Mouse (Mus musculus) lung, adult 2 months (tissue): ENCODE results near the gene Pycr1. TPM values are rescaled to one million over a fixed set of nuclear protein-coding genes. Genes with fewer than 3 reads are reported as not detected.
A peak's percentile ranks its signal among the peaks of the same experiment; 100 is the strongest.

Source experiments
- DNase-seq: peaks from one replicate; pipeline ENCODE4 v3.0.0; 2022
- H3K4me1 ChIP-seq: fragments of 200-500 bp; 2 replicates; pipeline ENCODE4 v1.6.1; 2011; ENCODE audit warnings: low read length; ENCODE audit not compliant: control insufficient read depth, insufficient read depth
- H3K4me3 ChIP-seq: fragments of 200-500 bp; replicated peaks from 2 replicates; pipeline ENCODE3; 2011; ENCODE audit warnings: low read depth, mild to moderate bottlenecking, control low read depth, low read length; ENCODE audit errors: extremely low read depth
- CTCF ChIP-seq: fragments of 200-500 bp; IDR thresholded peaks from 2 replicates; pipeline ENCODE4 v1.5.1; 2011; ENCODE audit warnings: mild to moderate bottlenecking, low read length, control low read depth; ENCODE audit not compliant: insufficient read depth
- POLR2A ChIP-seq: fragments of 200-500 bp; IDR thresholded peaks from 2 replicates; pipeline ENCODE4 v1.6.1; 2011; ENCODE audit warnings: low read depth, mild to moderate bottlenecking, control low read depth, low read length, borderline replicate concordance; ENCODE audit errors: extremely low read depth
- WGBS: fragments of 180-500 bp; shearing (Covaris S2); methylation state at CpG from one replicate; pipeline ENCODE4 v1.1.7; 2018; 5-methylcytosine and 5-hydroxymethylcytosine counted together
- polyA plus RNA-seq: library from polyadenylated mRNA; depleted of rRNA; stranded (reverse); fragments of >200 nt; gene quantifications from 2 replicates; pipeline ENCODE4 v1.2.3, GENCODE M21; 2012; rRNA removed

Pycr1 gene
- polyA plus RNA-seq, 1 experiment = 4.1 TPM

DNA sequence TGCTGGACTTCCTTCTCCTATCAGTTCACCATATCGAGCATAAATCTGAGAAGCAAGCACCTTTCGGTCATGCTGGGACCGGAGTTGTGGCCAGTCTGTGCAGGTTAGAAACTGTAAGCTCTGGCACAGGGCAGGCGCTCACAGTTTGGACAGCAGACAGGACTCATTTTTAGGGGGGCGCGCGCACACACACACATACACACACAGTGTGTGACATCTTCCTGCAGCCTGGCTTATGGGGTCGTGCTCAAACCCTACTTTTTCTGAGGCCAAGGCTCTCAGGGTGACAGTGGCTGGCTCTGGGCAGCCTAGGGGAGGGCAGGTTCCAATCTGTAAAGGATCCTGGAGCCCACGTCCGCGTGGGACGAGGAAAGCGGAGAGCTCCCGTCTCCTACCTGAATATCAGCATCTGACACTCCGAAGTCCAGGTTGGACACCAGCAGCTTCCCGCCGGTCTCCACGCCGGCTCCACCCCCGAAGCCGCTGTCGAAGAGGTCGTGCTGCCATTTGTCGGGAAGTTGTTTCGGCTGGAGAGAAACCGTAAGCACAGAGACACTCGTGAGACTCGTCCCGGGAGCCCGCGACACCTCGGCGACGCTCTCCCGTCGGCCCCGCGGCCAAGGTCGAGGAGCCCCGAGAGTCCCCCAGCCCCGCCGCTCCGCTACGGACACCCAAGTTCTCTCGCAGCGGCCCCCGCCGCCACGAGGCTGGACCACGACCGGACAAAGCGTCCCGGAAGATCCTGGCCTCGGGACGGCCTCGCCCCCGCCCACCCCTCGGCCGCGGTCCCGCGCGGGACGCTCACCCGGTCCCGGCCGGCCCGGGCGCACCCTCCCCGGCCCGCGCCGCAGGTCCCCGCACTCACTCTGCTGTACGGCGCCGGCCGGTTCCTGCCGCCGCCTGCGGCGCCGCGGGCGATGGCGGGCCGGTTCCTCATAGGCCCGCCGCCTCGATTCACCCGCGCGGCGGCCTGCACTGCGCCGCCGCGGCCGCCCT is 46.0 kb downstream of the Pycr1 start:
- Histone ChIP-seq H3K4me1 (peaks cover 12% of the 10 kb centered on the region), H3K4me3 (peak overlapping the region; percentile 61)
- WGBS = 4% methylated on average over 98 of the region's 99 CpGs
- DNase-seq = no peak
- no peak for TF ChIP-seq POLR2A
- no peak for TF ChIP-seq CTCF

DNA sequence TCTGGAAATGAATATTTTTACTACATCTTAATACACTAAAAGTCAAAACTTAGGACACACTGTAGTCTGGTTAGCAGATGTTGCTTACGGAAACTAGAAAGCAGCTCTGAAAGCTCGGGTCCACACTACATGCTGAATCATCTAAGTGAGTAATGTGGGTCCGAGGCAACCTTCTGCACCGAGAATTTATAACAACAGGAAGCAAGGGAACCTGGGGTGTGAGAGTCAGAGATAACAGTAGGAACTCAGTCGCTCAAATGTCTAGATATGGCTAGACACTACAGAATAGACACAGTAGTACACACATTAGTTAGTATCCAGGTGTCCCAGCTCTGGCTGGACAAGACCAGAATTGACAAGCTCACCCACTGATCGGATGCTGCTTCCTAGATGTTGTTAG is 55.0 kb downstream of the Pycr1 start:
- WGBS = 75% methylated on average over 6 of the region's 6 CpGs
- no peak for TF ChIP-seq POLR2A
- TF ChIP-seq CTCF = no peak

More for the DNA sequence above, 55.0 kb downstream of the Pycr1 start:
- H3K4me3 ChIP-seq = no peak overlapping the region
- DNase-seq = no peak
- no peaks in the 10 kb centered on the region for H3K4me1 ChIP-seq

Other genes starting within 250 kb of the Pycr1 start
- gene Nploc4, start 206.1 kb downstream of the Pycr1 start, polyA plus RNA-seq = 39.2 and 49.8 TPM in 2 replicates
- gene Tspan10, start 201.1 kb downstream of the Pycr1 start, polyA plus RNA-seq = 0.06 TPM in 1 of 2 replicates, not detected in the other
- gene Pde6g, start 190.3 kb downstream of the Pycr1 start, polyA plus RNA-seq = 0.45 and 0.57 TPM in 2 replicates
- 11.9 and 14.9 TPM in 2 replicates for gene Oxld1, start 185.7 kb downstream of the Pycr1 start, polyA plus RNA-seq
- gene Ccdc137, start 185.7 kb downstream of the Pycr1 start, polyA plus RNA-seq = 11.0 and 14.5 TPM in 2 replicates
- 15.6 and 17.3 TPM in 2 replicates for gene Arl16, start 176.2 kb downstream of the Pycr1 start, polyA plus RNA-seq
- 48.0 and 51.4 TPM in 2 replicates for gene Mrpl12, start 159.2 kb downstream of the Pycr1 start, polyA plus RNA-seq
- gene Slc25a10, start 151.9 kb downstream of the Pycr1 start, polyA plus RNA-seq = 157 and 174 TPM in 2 replicates
- 0.86 and 1.0 TPM in 2 replicates for gene Gcgr, start 113.1 kb downstream of the Pycr1 start, polyA plus RNA-seq
- gene Mcrip1, start 94.0 kb downstream of the Pycr1 start, polyA plus RNA-seq = 133 and 168 TPM in 2 replicates
- 3.3 TPM in 1 of 2 replicates, not detected in the other for gene Ppp1r27, start 92.6 kb downstream of the Pycr1 start, polyA plus RNA-seq
- gene P4hb, start 70.5 kb downstream of the Pycr1 start, polyA plus RNA-seq = 192 and 254 TPM in 2 replicates
- 890 and 923 TPM in 2 replicates for gene Arhgdia, start 62.1 kb downstream of the Pycr1 start, polyA plus RNA-seq
- 26.1 and 29.1 TPM in 2 replicates for gene Alyref, start 45.4 kb downstream of the Pycr1 start, polyA plus RNA-seq
- gene Anapc11, start 45.3 kb downstream of the Pycr1 start, polyA plus RNA-seq = 136 and 159 TPM in 2 replicates
- gene Npb, start 35.3 kb downstream of the Pycr1 start, polyA plus RNA-seq = 2.5 and 3.0 TPM in 2 replicates
- gene Pcyt2, start 25.8 kb downstream of the Pycr1 start, polyA plus RNA-seq = 217 and 238 TPM in 2 replicates
- gene Sirt7, start 18.5 kb downstream of the Pycr1 start, polyA plus RNA-seq = 75.2 and 84.1 TPM in 2 replicates
- 41.5 and 51.3 TPM in 2 replicates for gene Mafg, start 10.2 kb downstream of the Pycr1 start, polyA plus RNA-seq
- gene Myadml2, start 4.4 kb upstream of the Pycr1 start, polyA plus RNA-seq = 1.1 and 3.1 TPM in 2 replicates
- 15.5 and 20.6 TPM in 2 replicates for gene Notum, start 17.4 kb upstream of the Pycr1 start, polyA plus RNA-seq
- gene Aspscr1, start 29.2 kb upstream of the Pycr1 start, polyA plus RNA-seq = 86.9 and 95.8 TPM in 2 replicates
- gene Cenpx, start 70.0 kb upstream of the Pycr1 start, polyA plus RNA-seq = 68.0 and 69.1 TPM in 2 replicates
- gene Lrrc45, start 70.2 kb upstream of the Pycr1 start, polyA plus RNA-seq = 35.6 and 40.1 TPM in 2 replicates
- gene Rac3, start 77.7 kb upstream of the Pycr1 start, polyA plus RNA-seq = 62.0 and 76.8 TPM in 2 replicates
- 326 and 340 TPM in 2 replicates for gene Dcxr, start 83.5 kb upstream of the Pycr1 start, polyA plus RNA-seq
- gene Cbr2, start 88.3 kb upstream of the Pycr1 start, polyA plus RNA-seq = 13,780 and 14,250 TPM in 2 replicates
- gene Hmga1b, start 119.0 kb upstream of the Pycr1 start, polyA plus RNA-seq = 0.24 and 1.6 TPM in 2 replicates
- 55.8 and 59.8 TPM in 2 replicates for gene Rfng, start 140.4 kb upstream of the Pycr1 start, polyA plus RNA-seq
- 116 and 141 TPM in 2 replicates for gene Gps1, start 140.5 kb upstream of the Pycr1 start, polyA plus RNA-seq
- 32.0 and 35.4 TPM in 2 replicates for gene Dus1l, start 152.6 kb upstream of the Pycr1 start, polyA plus RNA-seq
- gene Fasn, start 180.8 kb upstream of the Pycr1 start, polyA plus RNA-seq = 1,387 and 1,388 TPM in 2 replicates